Mouse (Mus musculus) lung, adult 2 months (tissue): ENCODE measurements around the gene Apoc2.

ENCODE experiments used
- CTCF ChIP-seq: fragments of 200-500 bp; IDR thresholded peaks from 2 replicates; pipeline ENCODE4 v1.5.1; 2011; ENCODE audit warnings: mild to moderate bottlenecking, low read length, control low read depth; ENCODE audit not compliant: insufficient read depth
- POLR2A ChIP-seq: fragments of 200-500 bp; IDR thresholded peaks from 2 replicates; pipeline ENCODE4 v1.6.1; 2011; ENCODE audit warnings: low read depth, mild to moderate bottlenecking, control low read depth, low read length, borderline replicate concordance; ENCODE audit errors: extremely low read depth

DNA sequence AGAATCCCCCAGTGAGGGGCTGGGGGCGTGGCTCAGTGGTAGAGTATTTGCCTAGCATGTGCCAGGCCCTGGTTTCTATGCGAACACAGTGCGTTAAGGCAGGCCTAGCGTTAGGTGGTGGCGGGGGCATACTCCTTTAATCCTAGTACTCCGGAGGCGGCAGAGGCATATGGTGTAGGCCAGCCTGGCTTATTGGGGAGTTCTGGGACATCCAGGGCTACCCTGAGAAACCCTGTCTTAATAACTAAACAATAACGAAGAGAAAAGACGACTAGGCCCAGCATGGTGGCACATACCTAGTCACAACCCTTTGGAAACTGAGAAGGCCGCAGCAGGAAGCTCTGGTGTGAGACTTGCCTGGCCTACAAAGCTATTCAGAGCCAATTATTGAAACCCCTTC lies 10.4 kb upstream of the Apoc2 start:
- no peak for TF ChIP-seq CTCF
- TF ChIP-seq POLR2A = no peak
